Mouse (Mus musculus): ENCODE measurements around the gene Gstm5.
A peak's percentile ranks its signal among the peaks of the same experiment; 100 is the strongest.
"Not testable (repeated sequence)": the region's sequence is repeated elsewhere in the genome, so short reads cannot be mapped to it uniquely, and the experiment has no call there.

Gstm5 gene

GRCm38 (mm10) chr3:107873335-107874251 lies 22.0 kb upstream of the Gstm5 start:
- DNase-seq (ENCODE audit: low spot score in 2 of 2) = no peak

GRCm38 (mm10) chr3:107875231-107875630 lies 20.4 kb upstream of the Gstm5 start:
- no peak for DNase-seq (ENCODE audit: low spot score in 2 of 2)

DNA sequence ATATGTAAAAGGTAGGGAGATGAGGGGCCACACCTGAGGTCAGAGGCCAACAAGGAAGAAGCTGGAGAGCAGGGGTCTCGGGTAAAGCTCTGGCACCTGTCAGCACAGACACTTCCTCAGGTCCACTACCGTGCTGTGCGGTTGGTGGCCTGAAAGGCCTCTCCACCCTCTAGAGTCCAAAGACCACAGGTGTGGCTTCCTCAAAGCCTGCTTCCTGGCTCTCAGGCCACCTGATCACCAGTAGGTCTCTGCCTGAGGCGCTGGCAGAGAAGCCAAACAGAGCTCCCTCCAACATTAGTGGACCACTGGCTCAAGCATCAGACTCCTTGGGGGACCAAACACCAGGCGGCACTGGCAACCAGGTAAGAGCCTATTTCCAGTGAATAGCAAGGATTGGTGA lies 18.6 kb upstream of the Gstm5 start, which contains the start of gene Eps8l3:
Gene Eps8l3, plus strand, starts transcription at position 225 of the 400 bp plus-strand sequence.
- no peak for DNase-seq (ENCODE audit: low spot score in 2 of 2)

DNA sequence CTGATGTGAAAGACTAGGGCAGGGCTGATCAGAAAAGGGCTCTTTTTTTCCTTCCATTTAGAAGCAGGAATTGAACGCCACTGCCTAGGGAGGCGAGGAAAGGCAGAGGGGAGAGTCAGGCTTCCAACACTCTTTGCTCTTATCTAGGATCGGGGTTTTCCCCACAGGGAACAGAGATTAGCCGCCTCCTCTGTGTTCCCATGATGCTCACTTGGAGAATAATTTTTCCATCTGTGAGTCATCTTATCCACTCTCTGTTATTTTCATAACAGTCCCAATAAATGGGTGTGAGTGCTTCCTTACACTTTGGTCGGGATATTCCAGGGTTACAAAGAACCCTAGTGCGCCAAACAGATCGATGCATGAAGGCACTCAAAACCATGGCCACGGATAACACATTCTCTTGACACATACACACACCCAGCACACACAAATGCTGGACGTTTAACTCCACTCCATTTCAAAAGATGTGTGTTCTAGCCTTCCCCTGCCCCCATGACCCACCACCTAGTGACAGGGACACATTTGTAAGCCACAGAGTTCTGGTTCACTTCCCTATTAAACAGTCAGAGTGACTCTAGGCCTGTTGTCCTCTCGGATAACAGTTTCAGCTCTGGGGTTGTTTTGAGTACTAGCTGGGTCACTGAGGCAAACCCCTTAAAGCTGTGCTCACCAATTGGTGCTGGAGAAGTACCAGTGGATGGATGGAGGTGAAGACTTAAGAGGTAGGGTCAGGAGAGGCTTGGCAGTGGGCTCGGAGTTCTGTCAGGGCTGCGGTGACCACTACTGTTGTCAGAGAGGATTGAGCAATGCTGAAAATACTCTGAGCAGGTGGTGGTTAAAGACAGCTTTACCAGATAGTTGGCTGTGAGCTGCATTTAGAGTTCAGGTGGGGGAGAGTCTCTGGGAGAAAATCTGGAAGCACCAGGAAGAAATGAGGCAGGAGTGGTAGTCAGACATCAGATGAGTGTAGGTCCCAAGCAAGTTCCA lies 17.6 kb upstream of the Gstm5 start:
- no peak for DNase-seq (ENCODE audit: low spot score in 2 of 2)

- DNase-seq (ENCODE audit: low spot score in 2 of 2) = peak; percentile 36 to 65
These were observed 7.7 kb upstream of the Gstm5 start for GRCm38 (mm10) chr3:107887674-107888495.

GRCm38 (mm10) chr3:107889236-107889635 lies 6.4 kb upstream of the Gstm5 start:
- not testable (repeated sequence) for DNase-seq (ENCODE audit: low spot score in 2 of 2)

DNA sequence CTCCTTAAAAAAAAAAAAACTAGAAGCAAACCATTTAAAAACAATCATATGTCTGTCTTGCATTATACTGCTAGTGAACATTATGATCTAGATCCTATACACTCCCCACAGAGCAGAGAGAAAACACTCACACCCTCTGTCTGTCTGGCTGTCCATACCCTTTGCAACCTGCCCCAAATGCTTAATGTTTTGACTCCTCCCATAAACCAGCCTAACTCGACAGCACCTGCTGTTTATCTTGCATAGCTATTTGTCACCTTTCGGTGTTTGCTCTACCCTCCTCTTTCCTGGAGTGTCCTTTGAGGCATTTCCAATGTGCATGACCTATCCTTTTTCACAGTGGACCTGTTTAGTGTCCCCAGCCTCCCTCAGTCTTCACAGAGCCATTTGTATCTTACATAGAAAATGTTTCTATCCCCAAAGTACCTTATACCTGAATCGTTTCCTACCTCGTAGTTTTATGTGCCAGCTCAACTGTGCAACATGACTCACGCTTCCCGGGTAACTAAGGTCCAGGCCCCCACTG lies 364 bp upstream of the Gstm5 start:
- no peak for DNase-seq (ENCODE audit: low spot score in 2 of 2)

DNA sequence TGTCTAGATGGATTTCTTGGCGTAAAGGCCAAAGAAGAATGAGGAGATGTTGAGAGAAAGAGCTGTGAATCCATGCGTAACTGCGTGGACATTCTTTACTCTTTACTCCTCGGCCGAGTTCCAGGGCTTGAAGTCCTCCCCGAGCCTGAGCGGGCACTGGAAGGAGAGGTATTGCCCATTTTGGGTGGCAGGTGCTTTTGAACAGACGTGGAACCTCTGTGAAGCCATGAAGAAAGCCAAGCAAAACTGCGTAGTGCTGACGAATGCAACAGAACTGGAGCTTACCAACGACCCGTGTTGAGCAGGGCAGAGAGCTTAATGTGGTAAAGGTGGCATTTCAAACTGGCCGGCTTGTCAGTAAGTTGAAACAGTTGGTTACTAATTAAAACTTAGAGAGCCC lies 3.1 kb downstream of the Gstm5 start:
- no peak for DNase-seq (ENCODE audit: low spot score in 2 of 2)

DNA sequence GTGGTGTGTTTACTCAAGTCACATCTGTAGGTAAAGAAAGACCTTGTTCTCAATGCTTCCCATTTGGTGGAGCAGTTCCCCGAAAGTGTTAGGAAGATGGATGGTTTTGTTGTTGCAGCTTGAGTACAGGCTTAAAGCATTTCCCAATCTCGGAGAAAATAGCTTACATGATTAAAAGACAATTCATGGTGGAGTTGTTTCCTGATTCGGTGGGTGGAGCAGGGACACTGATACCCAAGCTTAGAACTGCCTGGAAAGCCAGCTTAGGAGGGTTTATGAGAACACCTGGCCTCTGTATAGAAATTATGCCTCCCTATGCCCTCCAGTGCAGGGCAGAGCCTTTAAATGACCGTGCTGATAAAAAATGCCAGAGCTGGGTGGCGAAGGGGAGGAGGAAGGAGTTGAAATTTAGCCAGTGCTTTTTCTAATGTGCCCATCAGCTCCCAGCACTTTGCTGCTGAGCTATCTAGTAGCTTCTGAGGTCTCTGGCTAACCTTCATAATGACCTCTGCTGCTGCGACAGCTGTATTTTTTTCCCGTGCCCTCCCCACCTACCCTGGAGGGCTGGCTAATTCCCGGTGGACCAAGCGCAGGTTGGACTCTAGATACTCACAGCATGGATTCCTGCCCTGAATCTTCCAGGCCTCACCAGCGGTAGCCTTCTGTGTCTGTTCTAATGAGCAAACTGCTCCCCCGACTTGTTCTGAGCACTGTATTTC lies 5.5 kb downstream of the Gstm5 start:
- no peak for DNase-seq (ENCODE audit: low spot score in 2 of 2)

DNA sequence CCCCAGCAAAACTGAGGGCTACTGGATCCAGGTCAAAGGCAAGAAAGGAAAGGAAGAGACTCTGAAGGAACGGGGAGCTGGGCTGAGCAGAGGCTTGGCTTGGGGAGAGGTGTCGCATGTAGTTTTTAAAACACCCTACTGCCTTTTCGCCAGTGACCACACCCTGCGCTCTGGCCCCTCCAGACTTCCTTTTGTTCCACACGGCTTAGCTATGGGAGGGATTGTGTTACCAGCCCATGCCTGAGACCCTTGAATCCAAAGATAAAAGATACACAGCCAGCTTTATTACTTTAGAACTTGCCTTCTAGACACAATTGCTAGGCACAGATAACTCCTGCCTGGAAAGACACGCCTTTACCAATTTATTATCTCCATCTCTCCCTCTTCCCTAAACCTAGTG lies 10.3 kb downstream of the Gstm5 start:
- no peak for DNase-seq (ENCODE audit: low spot score in 2 of 2)

DNA sequence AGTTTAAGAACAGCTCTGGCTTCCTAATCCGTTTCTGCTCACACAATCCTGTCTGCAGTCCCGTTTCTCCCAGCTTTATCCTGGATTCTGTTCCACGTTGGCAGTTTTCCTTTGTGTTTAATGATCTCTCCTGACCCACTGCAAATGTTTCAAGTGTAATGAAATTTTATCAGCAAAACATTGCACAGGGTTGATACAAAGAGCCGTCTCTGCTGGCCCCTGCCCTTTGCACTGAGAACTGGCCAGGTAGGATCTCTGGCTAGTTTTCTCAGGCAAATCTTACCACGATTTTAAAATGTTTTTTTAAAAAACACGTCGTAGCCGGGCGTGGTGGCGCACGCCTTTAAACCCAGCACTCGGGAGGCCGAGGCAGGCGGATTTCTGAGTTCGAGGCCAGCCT lies 21.1 kb downstream of the Gstm5 start:
- DNase-seq (ENCODE audit: low spot score in 2 of 2) = no peak

- DNase-seq (ENCODE audit: low spot score in 2 of 2) = no peak
These were observed 21.5 kb downstream of the Gstm5 start for GRCm38 (mm10) chr3:107917097-107917496.

- DNase-seq (ENCODE audit: low spot score in 2 of 2) = peak in 1 of 2 experiments; percentile 57
These were observed 22.3 kb downstream of the Gstm5 start for GRCm38 (mm10) chr3:107917783-107918408.

DNA sequence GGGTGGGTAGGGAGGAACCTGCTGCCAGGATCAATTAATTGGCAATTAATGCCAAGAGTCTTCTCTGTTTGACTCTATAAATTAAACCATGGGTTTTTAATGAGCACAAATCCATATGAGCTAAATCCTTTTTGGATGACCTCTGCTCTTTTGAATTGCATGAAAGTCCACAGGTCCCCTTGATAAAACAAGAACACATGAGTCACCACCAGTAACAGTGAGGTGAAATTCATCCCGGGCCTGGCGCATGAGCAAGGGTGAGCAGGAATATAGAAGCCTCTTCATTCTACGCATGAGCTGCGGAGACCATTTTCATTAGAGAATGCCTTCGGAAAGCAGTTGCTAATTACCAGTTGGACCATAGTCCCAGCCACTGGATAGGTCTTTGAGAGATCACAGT lies 24.7 kb downstream of the Gstm5 start:
- no peak for DNase-seq (ENCODE audit: low spot score in 2 of 2)

GRCm38 (mm10) chr3:107925335-107925734 lies 29.7 kb downstream of the Gstm5 start:
- DNase-seq (ENCODE audit: low spot score in 2 of 2) = no peak

- no peak for DNase-seq (ENCODE audit: low spot score in 2 of 2)
These were observed 32.2 kb downstream of the Gstm5 start for GRCm38 (mm10) chr3:107927841-107928240.

DNA sequence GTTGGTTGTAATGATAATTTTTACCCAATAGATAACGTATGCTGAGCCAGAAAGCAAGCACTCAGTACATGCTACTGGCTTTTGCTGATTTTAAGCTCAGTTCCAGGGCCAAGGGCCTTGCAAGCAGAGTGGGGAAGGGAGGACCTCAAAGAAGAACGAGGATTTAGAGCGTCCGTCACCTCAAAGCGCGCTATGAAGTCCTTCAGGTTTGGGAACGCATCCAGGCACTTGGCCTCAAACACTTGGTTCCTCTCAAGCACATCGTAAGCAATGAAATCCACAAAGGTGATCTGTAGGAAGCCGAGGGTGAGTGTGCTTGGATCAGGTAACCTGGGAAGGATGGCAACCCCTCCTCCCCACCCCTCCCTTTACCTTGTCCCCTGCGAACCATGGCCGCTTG lies 33.1 kb downstream of the Gstm5 start:
- no peak for DNase-seq (ENCODE audit: low spot score in 2 of 2)

DNA sequence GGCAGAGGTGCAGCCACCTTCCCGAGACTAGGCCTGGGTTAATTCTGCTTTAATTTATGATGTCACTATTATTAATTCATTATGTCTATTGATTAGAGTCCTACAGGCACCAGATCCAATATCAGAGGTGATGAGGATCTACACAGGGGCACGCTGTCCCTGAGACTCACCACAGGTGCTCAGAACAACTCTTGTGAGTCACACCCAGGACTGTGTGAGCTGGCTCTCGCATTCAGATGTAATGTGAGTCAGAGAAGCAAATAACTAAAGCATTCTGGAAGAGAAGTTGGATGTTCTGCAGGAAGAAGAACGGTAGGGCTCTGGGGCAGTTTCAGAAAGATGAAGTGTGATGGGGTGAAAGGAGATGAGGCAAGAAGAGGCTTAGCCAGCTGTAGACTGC lies 33.6 kb downstream of the Gstm5 start:
- DNase-seq (ENCODE audit: low spot score in 2 of 2) = no peak

DNA sequence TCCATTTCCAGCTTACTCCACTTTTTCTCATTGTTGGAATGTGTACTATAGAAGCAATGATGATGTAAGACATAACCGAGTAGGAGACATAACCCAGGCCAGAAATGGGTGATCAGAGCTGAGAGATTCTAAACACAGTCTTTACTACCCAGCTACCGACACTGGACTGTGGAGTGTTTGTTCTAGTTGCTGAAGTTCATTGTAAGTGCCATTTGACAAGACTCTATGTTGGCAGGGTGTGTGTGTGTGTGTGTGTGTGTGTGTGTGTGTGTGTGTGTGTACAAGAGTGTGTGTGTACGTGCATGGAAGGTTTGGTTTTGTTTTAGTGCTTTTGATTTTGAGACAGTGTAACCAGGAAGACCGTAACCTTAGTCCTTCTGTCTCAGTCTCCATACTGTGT lies 34.1 kb downstream of the Gstm5 start:
- DNase-seq (ENCODE audit: low spot score in 2 of 2) = no peak

DNA sequence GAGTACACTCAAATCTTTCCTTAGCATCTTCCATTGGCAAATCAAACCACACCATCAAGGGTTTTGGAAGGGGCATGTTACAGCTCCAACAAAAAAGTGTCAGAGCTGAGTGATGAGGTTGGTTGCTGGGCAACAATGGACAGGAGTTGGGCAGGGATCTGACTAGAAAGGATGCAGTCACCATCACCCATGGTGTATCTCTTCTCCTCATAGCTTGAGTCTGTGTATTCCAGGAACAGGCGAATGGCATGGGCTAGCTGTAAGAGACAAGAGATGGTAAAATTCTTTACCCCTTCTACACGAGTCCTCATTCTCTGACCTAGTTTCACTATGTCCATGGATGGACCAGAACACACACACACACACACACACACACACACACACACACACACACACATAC lies 35.5 kb downstream of the Gstm5 start:
- DNase-seq (ENCODE audit: low spot score in 2 of 2) = no peak
